Mouse (Mus musculus): ENCODE data around the gene Aurkc. TPM values are rescaled to one million over a fixed set of nuclear protein-coding genes. Genes with fewer than 3 reads are reported as not detected.
"Not testable (repeated sequence)": the region's sequence is repeated elsewhere in the genome, so short reads cannot be mapped to it uniquely, and the experiment has no call there.

Gene Aurkc
- polyA plus RNA-seq, 1 experiment from 2014 or later = not detected

GRCm38 (mm10) chr7:7027445-7027844 lies 32.3 kb downstream of the Aurkc start:
- H3K27ac ChIP-seq (ENCODE audit: low read depth) = no peak overlapping the region
- TF ChIP-seq CTCF (IDR thresholded peaks at IDR 0.05; ENCODE audit: low read depth) (no peak), EP300 (IDR thresholded peaks at IDR 0.05; ENCODE audit: low read depth) (no peak)

DNA sequence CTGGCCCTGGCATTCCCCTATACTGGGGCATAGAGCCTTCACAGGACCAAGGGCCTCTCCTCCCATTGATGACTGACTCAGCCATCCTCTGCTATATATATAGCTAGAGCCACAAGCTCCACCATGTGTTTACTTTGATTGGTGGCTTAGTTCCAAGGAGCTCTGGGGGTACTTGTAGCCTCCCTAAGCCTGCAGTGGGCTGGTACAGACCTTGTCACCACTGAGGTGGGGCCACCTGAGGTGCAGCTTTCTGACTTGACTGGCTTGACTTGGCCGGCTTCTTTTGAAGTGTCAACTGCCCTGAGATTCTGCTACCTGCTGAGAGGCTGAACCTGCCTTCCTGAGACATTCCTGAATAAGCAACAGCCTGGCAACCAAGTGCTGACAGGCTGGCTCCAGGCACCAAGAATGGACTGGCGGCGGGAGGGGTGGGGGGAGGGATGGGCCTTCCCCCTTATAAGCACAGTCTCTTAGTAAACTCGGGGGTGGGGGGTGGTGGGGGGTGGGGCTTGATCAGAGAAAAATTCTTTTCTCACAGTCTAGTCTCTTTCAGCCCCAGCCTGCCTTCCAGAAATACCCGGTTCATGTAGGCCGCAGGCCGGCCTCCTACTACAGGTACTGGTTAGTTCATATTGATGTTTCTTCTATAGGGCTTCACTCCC lies 54.7 kb downstream of the Aurkc start:
- H3K4me1 ChIP-seq (ENCODE audit: insufficient read depth); H3K9ac ChIP-seq (replicated peaks); H3K4me2 ChIP-seq (ENCODE audit: low read depth, low read length); H3K27me3 ChIP-seq (ENCODE audit: insufficient read depth, low read length); H3K36me3 ChIP-seq (replicated peaks; ENCODE audit: insufficient read depth, low read length); DNase-seq; ATAC-seq; H3K4me3 ChIP-seq (ENCODE audit: low read depth, low read length); H3K9me3 ChIP-seq (ENCODE audit: low read length); H3K27ac ChIP-seq (ENCODE audit: low read depth): not testable (repeated sequence)
- WGBS (ENCODE audit: insufficient replicate concordance) = 54% methylated on average over 7 of the region's 7 CpGs

More at GRCm38 (mm10) chr7:7027445-7027844, 32.3 kb downstream of the Aurkc start:
- no peak for ATAC-seq
- H3K4me3 ChIP-seq (ENCODE audit: low read depth, low read length) = no peak overlapping the region
- H3K4me2 ChIP-seq (ENCODE audit: low read depth, low read length) = no peak overlapping the region
- H3K9ac ChIP-seq (replicated peaks) = no peak overlapping the region
- DNase-seq = no peak
- no peaks in the 10 kb centered on the region for H3K9me3 ChIP-seq (ENCODE audit: low read length)
- no peaks in the 10 kb centered on the region for H3K27me3 ChIP-seq (ENCODE audit: insufficient read depth, low read length)
- no peaks in the 10 kb centered on the region for H3K36me3 ChIP-seq (replicated peaks; ENCODE audit: insufficient read depth, low read length)
- H3K4me1 ChIP-seq (ENCODE audit: insufficient read depth) = no peaks in the 10 kb centered on the region

Other genes with a start within 250 kb of the Aurkc start
- 3.1 and 3.5 TPM in 2 replicates for gene Zfp954, start 126.2 kb downstream of the Aurkc start, polyA plus RNA-seq (2015; fragmentation: Nextera tagmentation; extraction: Ambion mirVana)
- gene Zfp773, start 141.5 kb downstream of the Aurkc start, polyA plus RNA-seq (2015; fragmentation: Nextera tagmentation; extraction: Ambion mirVana) = 0.20 and 0.27 TPM in 2 replicates
- gene Zfp418, start 176.0 kb downstream of the Aurkc start, polyA plus RNA-seq (2015; fragmentation: Nextera tagmentation; extraction: Ambion mirVana) = 0.27 and 0.29 TPM in 2 replicates
- gene Zfp772, start 214.7 kb downstream of the Aurkc start, polyA plus RNA-seq (2015; fragmentation: Nextera tagmentation; extraction: Ambion mirVana) = 0.94 and 1.0 TPM in 2 replicates

Measured in liver, postnatal 0 days (tissue).